Mouse (Mus musculus) kidney, adult 2 months (tissue): ENCODE measurements around the gene Galnt16. TPM values are rescaled to one million over a fixed set of nuclear protein-coding genes. Genes with fewer than 3 reads are reported as not detected.
A peak's percentile ranks its signal among the peaks of the same experiment; 100 is the strongest.

Experiments
- DNase-seq: peaks from one replicate; pipeline ENCODE4 v3.0.0; 2021
- H3K27ac ChIP-seq: fragments of 200-500 bp; 2 replicates; pipeline ENCODE4 v1.5.1; 2012; ENCODE audit warnings: low read depth, low read length, control low read depth, inconsistent platforms; ENCODE audit not compliant: insufficient read depth
- H3K27me3 ChIP-seq: fragments of 200-500 bp; replicated peaks from 2 replicates; pipeline ENCODE4 v1.6.1; 2012; ENCODE audit warnings: mild to moderate bottlenecking, moderate library complexity, low read length, inconsistent platforms; ENCODE audit not compliant: control insufficient read depth, insufficient read depth
- H3K36me3 ChIP-seq: fragments of 200-500 bp; 2 replicates; pipeline ENCODE4 v1.6.1; 2012; ENCODE audit warnings: mild to moderate bottlenecking, moderate library complexity, low read length, inconsistent platforms; ENCODE audit not compliant: control insufficient read depth, insufficient read depth
- H3K4me1 ChIP-seq: fragments of 200-500 bp; 2 replicates; pipeline ENCODE4 v1.6.1; 2011; ENCODE audit warnings: low read length; ENCODE audit not compliant: control insufficient read depth, insufficient read depth
- H3K4me3 ChIP-seq: fragments of 200-500 bp; 2 replicates; pipeline ENCODE4 v1.5.1; 2011; ENCODE audit warnings: mild to moderate bottlenecking, low read depth, low read length, control low read depth; ENCODE audit not compliant: insufficient read depth
- CTCF ChIP-seq: fragments of 200-500 bp; conservative IDR thresholded peaks from 2 replicates; pipeline ENCODE4 v1.5.1; 2011; ENCODE audit warnings: low read depth, mild to moderate bottlenecking, control low read depth, low read length, moderate library complexity, mixed read lengths; ENCODE audit not compliant: insufficient read depth, insufficient read length
- POLR2A ChIP-seq: fragments of 200-500 bp; IDR thresholded peaks from one replicate; pipeline ENCODE4 v1.6.1; 2011; ENCODE audit warnings: low read depth, low read length, control low read depth
- WGBS: fragments of 180-500 bp; shearing (Covaris S2); methylation state at CpG from one replicate; pipeline ENCODE4 v1.1.7; 2018; 5-methylcytosine and 5-hydroxymethylcytosine counted together
- polyA plus RNA-seq: library from polyadenylated mRNA; depleted of rRNA; stranded (reverse); fragments of >200 nt; gene quantifications from 2 replicates; pipeline ENCODE4 v1.2.3, GENCODE M21; 2012

The Galnt16 gene
- polyA plus RNA-seq, 1 experiment = 0.81 TPM

DNA sequence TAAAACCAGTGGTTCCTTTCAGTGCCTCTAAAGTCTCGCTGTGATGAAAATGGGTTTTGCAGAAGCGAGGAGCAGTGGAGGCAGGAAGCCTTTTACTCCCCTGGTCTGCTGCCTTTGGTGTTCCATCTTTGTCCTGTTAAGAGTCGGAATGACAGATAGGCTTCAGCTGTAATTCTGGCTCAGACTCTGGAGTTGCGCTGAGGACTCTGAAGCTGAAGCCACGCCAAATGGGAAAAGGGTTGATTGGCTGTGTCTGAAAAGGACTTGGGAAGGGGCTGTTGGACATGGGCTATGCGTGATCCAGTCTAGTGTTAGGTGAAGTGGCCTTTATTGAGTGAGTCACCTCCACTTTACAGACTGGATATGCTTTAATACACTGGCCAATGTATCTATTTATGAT, 12.6 kb downstream of the Galnt16 start:
- TF ChIP-seq POLR2A = no peak
- no peak for TF ChIP-seq CTCF
- DNase-seq = no peak
- Histone ChIP-seq H3K4me3 (no peak overlapping the region), H3K36me3 (no peaks in the 10 kb centered on the region), H3K4me1 (no peaks in the 10 kb centered on the region), H3K27me3 (no peaks in the 10 kb centered on the region), H3K27ac (no peak overlapping the region)
- WGBS = 73% methylated on average over 6 of the region's 6 CpGs

DNA sequence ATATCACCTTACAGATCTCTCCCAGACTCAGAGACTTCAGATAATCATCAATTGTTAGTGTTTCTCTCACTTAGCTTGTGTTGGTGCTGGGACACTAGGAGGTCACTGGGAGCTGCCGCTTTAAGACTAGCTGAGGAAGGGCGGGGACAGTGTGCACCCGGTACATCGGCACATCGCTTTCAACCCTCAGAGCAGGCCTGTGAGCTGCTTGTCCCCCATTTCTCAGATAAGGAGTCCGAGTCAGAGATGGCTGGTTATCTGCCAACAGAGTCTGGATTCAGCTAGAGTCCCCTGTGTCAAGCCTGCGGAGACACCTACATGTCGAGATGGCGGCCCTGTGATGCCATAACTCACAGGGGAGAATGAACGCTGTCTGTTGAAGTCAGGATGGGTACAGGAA, 13.5 kb downstream of the Galnt16 start:
- Histone ChIP-seq H3K36me3 (no peaks in the 10 kb centered on the region), H3K27ac (no peak overlapping the region), H3K4me3 (no peak overlapping the region), H3K27me3 (no peaks in the 10 kb centered on the region), H3K4me1 (no peaks in the 10 kb centered on the region)
- WGBS = 74% methylated on average over 10 of the region's 10 CpGs
- DNase-seq = no peak
- no peak for TF ChIP-seq POLR2A
- no peak for TF ChIP-seq CTCF

DNA sequence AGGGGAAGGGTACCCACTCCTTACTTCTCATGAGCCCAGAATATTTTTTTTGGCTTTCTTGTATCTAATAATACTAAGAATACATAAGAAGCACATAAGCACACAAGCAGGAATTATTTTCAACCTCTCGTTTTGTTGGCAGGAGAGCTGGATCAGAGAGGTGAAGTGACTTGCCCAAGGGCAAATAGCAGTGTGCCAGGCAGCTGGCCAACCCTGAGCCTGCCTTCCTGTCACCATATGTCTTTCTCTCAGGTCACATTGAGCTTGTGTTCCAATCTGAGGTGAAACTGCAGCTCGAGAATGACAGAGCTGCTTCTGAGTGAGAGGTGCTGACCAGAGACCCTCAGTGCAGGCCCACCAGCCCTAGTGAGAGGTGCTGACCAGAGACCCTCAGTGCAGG, 15.8 kb downstream of the Galnt16 start:
- WGBS = 57% methylated on average over 2 of the region's 2 CpGs
- H3K36me3 ChIP-seq = no peaks in the 10 kb centered on the region
- H3K27me3 ChIP-seq = no peaks in the 10 kb centered on the region
- no peaks in the 10 kb centered on the region for H3K4me1 ChIP-seq
- H3K4me3 ChIP-seq = no peak overlapping the region
- TF ChIP-seq CTCF = no peak
- no peak for TF ChIP-seq POLR2A
- no peak overlapping the region for H3K27ac ChIP-seq
- peak; percentile 73 for DNase-seq

DNA sequence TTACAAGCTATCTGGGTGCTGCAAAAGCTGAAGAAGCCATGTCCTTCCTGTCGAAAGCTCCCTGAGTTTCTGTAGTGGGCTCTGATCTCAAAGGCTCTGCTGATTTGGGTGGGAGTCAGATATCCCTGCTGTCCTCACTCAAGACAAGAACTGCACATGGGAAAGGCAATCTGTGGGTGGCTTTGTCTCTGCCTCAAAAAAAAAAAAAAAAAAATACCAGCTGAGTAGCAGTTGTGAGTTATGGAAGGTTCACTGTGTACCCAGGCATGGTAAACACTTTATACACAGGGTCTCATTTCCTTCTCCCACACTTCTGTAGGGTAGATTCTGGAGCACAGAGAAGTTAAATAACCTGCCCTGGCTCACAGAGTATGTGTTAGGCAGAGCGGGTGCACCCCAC, 19.2 kb downstream of the Galnt16 start:
- TF ChIP-seq CTCF (no peak), POLR2A (no peak)
- Histone ChIP-seq H3K27me3 (no peaks in the 10 kb centered on the region), H3K4me1 (no peaks in the 10 kb centered on the region), H3K36me3 (no peaks in the 10 kb centered on the region), H3K4me3 (no peak overlapping the region), H3K27ac (no peak overlapping the region)
- DNase-seq = no peak
- 88% methylated on average over 2 of the region's 2 CpGs for WGBS

DNA sequence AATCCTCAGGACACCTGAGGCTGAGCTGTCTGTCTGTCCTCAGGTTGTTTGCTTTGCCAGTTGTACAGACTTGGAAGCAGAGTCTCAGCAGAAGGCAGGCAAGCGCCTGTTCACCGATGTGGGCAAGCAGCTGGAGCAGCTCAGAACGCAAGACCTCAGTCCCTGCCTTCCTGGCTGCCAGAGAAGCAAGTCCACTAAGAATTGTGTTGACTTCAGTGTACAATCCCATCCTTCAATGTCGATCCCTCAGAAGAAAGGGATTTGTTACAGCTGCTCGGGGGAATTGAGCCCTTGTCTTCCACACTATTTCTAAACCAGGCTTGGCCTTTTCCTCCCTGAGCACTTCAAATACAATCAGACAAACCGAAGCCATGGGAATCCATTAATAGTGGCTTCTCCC, 20.2 kb downstream of the Galnt16 start:
- Histone ChIP-seq H3K27me3 (no peaks in the 10 kb centered on the region), H3K4me1 (no peaks in the 10 kb centered on the region), H3K4me3 (no peak overlapping the region), H3K27ac (no peak overlapping the region), H3K36me3 (no peaks in the 10 kb centered on the region)
- TF ChIP-seq POLR2A (no peak), CTCF (no peak)
- 53% methylated on average over 6 of the region's 6 CpGs for WGBS
- no peak for DNase-seq

DNA sequence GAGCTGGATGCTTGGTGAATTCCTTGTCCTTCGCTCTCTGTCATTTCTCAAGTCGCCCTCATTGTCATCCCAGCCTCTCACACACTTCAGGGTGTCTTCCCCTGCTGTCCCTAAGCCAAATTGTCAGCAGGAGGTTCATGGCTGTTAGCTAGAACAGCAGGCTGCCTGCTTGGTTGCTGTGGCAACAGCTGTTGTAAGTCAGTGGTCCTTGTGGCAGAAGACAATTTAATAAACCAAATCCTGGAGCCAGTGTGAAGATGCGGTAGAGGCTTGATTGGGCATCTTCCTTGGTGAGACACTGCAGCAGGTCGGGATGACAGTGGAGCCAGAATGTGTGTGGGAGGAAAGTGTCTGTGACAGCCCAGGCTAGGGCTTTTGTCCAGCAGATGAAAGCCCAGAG, 27.2 kb downstream of the Galnt16 start:
- H3K27me3 ChIP-seq = no peaks in the 10 kb centered on the region
- no peak for TF ChIP-seq POLR2A
- TF ChIP-seq CTCF = no peak
- WGBS = 36% methylated on average over 4 of the region's 4 CpGs
- no peaks in the 10 kb centered on the region for H3K4me1 ChIP-seq
- no peaks in the 10 kb centered on the region for H3K36me3 ChIP-seq
- H3K4me3 ChIP-seq = no peak overlapping the region
- no peak overlapping the region for H3K27ac ChIP-seq
- no peak for DNase-seq

DNA sequence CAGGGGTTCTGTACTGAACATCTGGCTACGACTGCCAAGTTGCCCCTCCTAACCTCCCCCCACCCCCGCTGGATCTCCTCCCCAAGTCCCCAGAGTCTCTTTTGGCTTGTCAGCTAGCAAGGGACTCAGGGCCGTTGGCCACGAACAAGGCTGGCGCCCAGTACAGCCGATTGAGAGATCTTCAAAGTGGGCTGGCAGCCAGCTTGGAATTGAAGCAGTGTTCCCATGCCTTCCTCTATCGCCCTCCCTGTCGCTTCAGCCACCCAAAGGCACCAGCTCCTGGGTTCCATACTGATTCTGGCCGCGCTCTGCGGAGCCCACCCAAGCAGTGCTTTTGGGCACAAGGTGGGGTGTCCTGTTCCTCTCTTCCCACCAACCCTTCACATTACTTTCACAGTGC, 31.6 kb downstream of the Galnt16 start:
- no peak for TF ChIP-seq CTCF
- H3K36me3 ChIP-seq = no peaks in the 10 kb centered on the region
- no peaks in the 10 kb centered on the region for H3K27me3 ChIP-seq
- DNase-seq = no peak
- H3K4me1 ChIP-seq = no peaks in the 10 kb centered on the region
- 71% methylated on average over 11 of the region's 11 CpGs for WGBS
- no peak overlapping the region for H3K4me3 ChIP-seq
- H3K27ac ChIP-seq = no peak overlapping the region

DNA sequence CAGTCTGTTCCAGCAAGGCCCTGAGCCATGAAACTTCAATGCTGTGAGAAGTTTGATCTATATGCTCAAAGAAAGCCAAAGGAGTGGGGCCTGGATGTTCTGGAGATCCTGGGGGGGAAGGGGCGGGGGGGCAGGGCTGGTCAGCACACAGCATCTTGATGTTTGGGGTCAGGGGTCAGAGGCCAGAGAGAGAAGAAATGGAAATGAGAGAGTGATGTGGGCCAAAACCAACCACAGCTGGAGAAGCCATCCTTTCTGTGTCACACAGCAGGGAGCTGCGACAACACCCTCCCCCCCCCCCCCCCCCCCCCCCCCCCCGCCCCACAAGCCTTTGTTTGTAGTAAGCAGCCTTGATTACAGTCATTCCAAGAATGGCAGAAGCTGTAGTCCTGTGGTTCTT, 35.1 kb downstream of the Galnt16 start:
- 33% methylated on average over 1 of the region's 3 CpGs for WGBS
- TF ChIP-seq POLR2A = no peak
- no peak for TF ChIP-seq CTCF
- H3K27ac ChIP-seq = no peak overlapping the region
- no peak for DNase-seq
- no peaks in the 10 kb centered on the region for H3K27me3 ChIP-seq
- H3K4me1 ChIP-seq = no peaks in the 10 kb centered on the region
- H3K4me3 ChIP-seq = no peak overlapping the region
- H3K36me3 ChIP-seq = no peaks in the 10 kb centered on the region
